In the genomic region with DNA sequence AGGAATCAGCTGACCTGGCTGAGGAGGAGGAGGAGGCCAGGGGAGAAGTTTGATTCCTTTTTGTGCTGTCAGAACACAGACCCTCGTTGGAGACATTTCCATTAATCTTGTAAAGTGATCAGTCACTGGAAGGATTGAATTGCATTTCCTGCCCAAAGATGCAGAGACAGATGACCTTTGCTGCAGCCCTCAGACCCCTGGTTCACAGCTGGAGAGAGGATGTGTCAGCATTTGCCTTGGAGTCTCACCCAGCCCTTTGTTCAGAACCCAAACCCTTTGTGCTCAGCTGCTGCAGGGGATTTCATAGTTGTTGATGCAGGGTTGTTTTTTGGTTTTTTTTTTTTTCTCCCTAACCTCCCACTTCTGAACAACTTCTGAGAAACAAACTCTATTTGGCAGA, we compare ENCODE assay signal across 10 mouse cellular contexts. TPM values are rescaled to one million over a fixed set of nuclear protein-coding genes. Genes with fewer than 3 reads are reported as not detected.
A peak's percentile ranks its signal among the peaks of the same experiment; 100 is the strongest.
DNase-seq lines count a peak whose midpoint lies in the region; ATAC-seq lines count a peak whose summit lies in the region.
"Had no signal": no experiment of that assay in that cellular context is flagged by ENCODE, and none has a peak within 500 bp of the region (broad histone marks: within the 10 kb centered on the region; RNA-seq: fewer than 3 reads in every experiment).

No protein-coding gene starts in this region.

- H3K4me2 ChIP-seq in hindbrain, embryonic 12.5 days (replicated peaks), result no peak overlapping the region
- no peak overlapping the region for H3K4me2 ChIP-seq in hindbrain, embryonic 16.5 days (ENCODE audit: low read length)
- peak overlapping the region; percentile 10; the same call in 1 of the 2 replicates for H3K4me2 ChIP-seq in embryonic facial prominence, embryonic 11.5 days (ENCODE audit: low read depth, low read length)
- H3K4me2 ChIP-seq in stomach, embryonic 16.5 days (ENCODE audit: low read depth, low read length), result no peak overlapping the region
- no peak overlapping the region for H3K4me2 ChIP-seq in forebrain, embryonic 13.5 days
- H3K4me2 ChIP-seq: midbrain, embryonic 12.5 days had no signal

- H3K4me3 ChIP-seq in hindbrain, embryonic 12.5 days, result no peak overlapping the region
- H3K4me3 ChIP-seq in hindbrain, embryonic 16.5 days (ENCODE audit: low read length), result no peak overlapping the region
- H3K4me3 ChIP-seq in embryonic facial prominence, embryonic 11.5 days (ENCODE audit: low read depth, low read length), result no peak overlapping the region
- no peak overlapping the region for H3K4me3 ChIP-seq in stomach, embryonic 16.5 days (replicated peaks; ENCODE audit: low read length)
- no peak overlapping the region for H3K4me3 ChIP-seq in forebrain, embryonic 13.5 days
- H3K4me3 ChIP-seq: midbrain, embryonic 12.5 days had no signal

- no peaks in the 10 kb centered on the region for H3K36me3 ChIP-seq in hindbrain, embryonic 12.5 days
- no peaks in the 10 kb centered on the region for H3K36me3 ChIP-seq in hindbrain, embryonic 16.5 days (ENCODE audit: control insufficient read depth, insufficient read depth, low read length)
- no peaks in the 10 kb centered on the region for H3K36me3 ChIP-seq in embryonic facial prominence, embryonic 11.5 days (replicated peaks; ENCODE audit: control insufficient read depth, insufficient read depth, low read depth, low read length)
- H3K36me3 ChIP-seq in stomach, embryonic 16.5 days (ENCODE audit: control insufficient read depth, insufficient read depth, low read length), result no peaks in the 10 kb centered on the region
- H3K36me3 ChIP-seq in forebrain, embryonic 13.5 days (ENCODE audit: poor library complexity, severe bottlenecking), result peaks cover 11% of the 10 kb centered on the region; the same call in 1 of the 2 replicates
- H3K36me3 ChIP-seq: liver, embryonic 13.5 days; midbrain, embryonic 12.5 days had no signal

- no peaks in the 10 kb centered on the region for H3K9me3 ChIP-seq in hindbrain, embryonic 12.5 days (replicated peaks)
- H3K9me3 ChIP-seq in hindbrain, embryonic 16.5 days (ENCODE audit: control insufficient read depth, low read length), result no peaks in the 10 kb centered on the region
- H3K9me3 ChIP-seq in embryonic facial prominence, embryonic 11.5 days (replicated peaks; ENCODE audit: control insufficient read depth, low read length), result no peaks in the 10 kb centered on the region
- no peaks in the 10 kb centered on the region for H3K9me3 ChIP-seq in stomach, embryonic 16.5 days (replicated peaks; ENCODE audit: control insufficient read depth, low read length)
- H3K9me3 ChIP-seq in forebrain, embryonic 13.5 days (replicated peaks), result no peaks in the 10 kb centered on the region
- H3K9me3 ChIP-seq: liver, embryonic 13.5 days; midbrain, embryonic 12.5 days had no signal

- DNase-seq in thymus, postnatal 14 days, result peak; percentile 32
- no peak for DNase-seq in thymus, postnatal 4 days
- DNase-seq in embryonic facial prominence, embryonic 11.5 days (ENCODE audit: low spot score), result no peak
- no peak for DNase-seq in frontal cortex, adult 2 months (ENCODE audit: extremely low spot score in 1 of 2, low spot score in 1 of 2)

- peaks cover 25% of the 10 kb centered on the region for H3K4me1 ChIP-seq in hindbrain, embryonic 12.5 days
- peaks cover 14% of the 10 kb centered on the region for H3K4me1 ChIP-seq in hindbrain, embryonic 16.5 days (ENCODE audit: control insufficient read depth, insufficient read depth, low read depth, low read length)
- peaks cover 8% of the 10 kb centered on the region; the same call in 1 of the 2 replicates for H3K4me1 ChIP-seq in embryonic facial prominence, embryonic 11.5 days (ENCODE audit: control insufficient read depth, insufficient read depth, low read length)
- peaks cover 12% of the 10 kb centered on the region; the same call in 1 of the 2 replicates for H3K4me1 ChIP-seq in stomach, embryonic 16.5 days (ENCODE audit: control insufficient read depth, insufficient read depth, low read length)
- H3K4me1 ChIP-seq in forebrain, embryonic 13.5 days, result peaks cover 32% of the 10 kb centered on the region

- H3K27ac ChIP-seq in hindbrain, embryonic 12.5 days, result 0 out of 2 replicates have a peak overlapping the region, but pooled peaks have one; percentile 13
- H3K27ac ChIP-seq in hindbrain, embryonic 16.5 days (ENCODE audit: low read depth, low read length), result no peak overlapping the region
- 0 out of 2 replicates have a peak overlapping the region, but pooled peaks have one; percentile 41 for H3K27ac ChIP-seq in embryonic facial prominence, embryonic 11.5 days (replicated peaks; ENCODE audit: low read depth, low read length)
- H3K27ac ChIP-seq in stomach, embryonic 16.5 days (ENCODE audit: low read length), result no peak overlapping the region
- no peak overlapping the region for H3K27ac ChIP-seq in forebrain, embryonic 13.5 days
- H3K27ac ChIP-seq: liver, embryonic 13.5 days; midbrain, embryonic 12.5 days had no signal

- 3% methylated on average over 1 of the region's 1 CpGs for WGBS in hindbrain, embryonic 12.5 days
- WGBS in hindbrain, embryonic 16.5 days, result 5% methylated on average over 1 of the region's 1 CpGs
- WGBS in embryonic facial prominence, embryonic 11.5 days, result 0% methylated on average over 1 of the region's 1 CpGs
- WGBS in stomach, embryonic 16.5 days, result 0% methylated on average over 1 of the region's 1 CpGs
- 4% methylated on average over 1 of the region's 1 CpGs for WGBS in forebrain, embryonic 13.5 days

- H3K27me3 ChIP-seq in hindbrain, embryonic 12.5 days, result no peaks in the 10 kb centered on the region
- no peaks in the 10 kb centered on the region for H3K27me3 ChIP-seq in hindbrain, embryonic 16.5 days (replicated peaks; ENCODE audit: control insufficient read depth, insufficient read depth, low read length)
- H3K27me3 ChIP-seq in embryonic facial prominence, embryonic 11.5 days (ENCODE audit: control insufficient read depth, insufficient read depth, low read length), result no peaks in the 10 kb centered on the region
- H3K27me3 ChIP-seq in stomach, embryonic 16.5 days (ENCODE audit: control insufficient read depth, insufficient read depth, low read length), result no peaks in the 10 kb centered on the region
- H3K27me3 ChIP-seq in forebrain, embryonic 13.5 days, result no peaks in the 10 kb centered on the region
- H3K27me3 ChIP-seq: midbrain, embryonic 12.5 days had no signal

- no peak overlapping the region for H3K9ac ChIP-seq in hindbrain, embryonic 12.5 days
- H3K9ac ChIP-seq in hindbrain, embryonic 16.5 days (ENCODE audit: low read depth, low read length), result no peak overlapping the region
- peak overlapping the region; percentile 37 for H3K9ac ChIP-seq in embryonic facial prominence, embryonic 11.5 days (replicated peaks; ENCODE audit: low read length)
- 0 out of 2 replicates have a peak overlapping the region, but pooled peaks have one; percentile 33 for H3K9ac ChIP-seq in stomach, embryonic 16.5 days (ENCODE audit: low read length)
- no peak overlapping the region for H3K9ac ChIP-seq in forebrain, embryonic 13.5 days
- H3K9ac ChIP-seq: midbrain, embryonic 12.5 days had no signal

- ATAC-seq in hindbrain, embryonic 12.5 days (ENCODE audit: low FRiP score), result no peak
- ATAC-seq in hindbrain, embryonic 16.5 days, result no peak
- no peak for ATAC-seq in embryonic facial prominence, embryonic 11.5 days (replicated peaks; ENCODE audit: insufficient number of reproducible peaks, low FRiP score, low TSS enrichment, low read depth)
- no peak for ATAC-seq in stomach, embryonic 16.5 days (ENCODE audit: insufficient read depth, low FRiP score)
- no peak for ATAC-seq in forebrain, embryonic 13.5 days

RNA-seq across cellular contexts. Expression of a gene that starts 5.3 kb away (rescaled TPM):
- 112 and 115 TPM in 2 replicates for polyA plus RNA-seq in hindbrain, embryonic 12.5 days (2016; fragmentation: Nextera tagmentation; extraction: Ambion mirVana)
- 88.8 and 99.8 TPM in 2 replicates for polyA plus RNA-seq in hindbrain, embryonic 16.5 days (2015; fragmentation: Nextera tagmentation; extraction: Ambion mirVana)
- 54.1 and 59.0 TPM in 2 replicates for polyA plus RNA-seq in embryonic facial prominence, embryonic 11.5 days (2014; fragmentation: Nextera tagmentation; extraction: Ambion mirVana)
- polyA plus RNA-seq in stomach, embryonic 16.5 days (2015; fragmentation: Nextera tagmentation; extraction: Ambion mirVana), result 33.2 and 37.4 TPM in 2 replicates
- 18.7 and 20.9 TPM in 2 replicates for polyA plus RNA-seq in frontal cortex, adult 2 months (2012; rRNA removed)
- polyA plus RNA-seq in forebrain, embryonic 13.5 days (2015; fragmentation: Nextera tagmentation; extraction: Ambion mirVana), result 107 and 108 TPM in 2 replicates

RNA-seq across cellular contexts. Expression of a gene that starts 20.0 kb away (rescaled TPM):
- 13.5 and 13.6 TPM in 2 replicates for polyA plus RNA-seq in hindbrain, embryonic 12.5 days (2016; fragmentation: Nextera tagmentation; extraction: Ambion mirVana)
- polyA plus RNA-seq in hindbrain, embryonic 16.5 days (2015; fragmentation: Nextera tagmentation; extraction: Ambion mirVana), result 14.2 TPM in 2 replicates
- polyA plus RNA-seq in embryonic facial prominence, embryonic 11.5 days (2014; fragmentation: Nextera tagmentation; extraction: Ambion mirVana), result 9.1 and 9.6 TPM in 2 replicates
- 16.6 and 18.3 TPM in 2 replicates for polyA plus RNA-seq in stomach, embryonic 16.5 days (2015; fragmentation: Nextera tagmentation; extraction: Ambion mirVana)
- polyA plus RNA-seq in frontal cortex, adult 2 months (2012; rRNA removed), result 17.6 and 20.6 TPM in 2 replicates
- 10.6 and 10.8 TPM in 2 replicates for polyA plus RNA-seq in forebrain, embryonic 13.5 days (2015; fragmentation: Nextera tagmentation; extraction: Ambion mirVana)

RNA-seq across cellular contexts. Expression of a gene that starts 51.9 kb away (rescaled TPM):
- 0.35 and 0.73 TPM in 2 replicates for polyA plus RNA-seq in hindbrain, embryonic 12.5 days (2016; fragmentation: Nextera tagmentation; extraction: Ambion mirVana)
- polyA plus RNA-seq in hindbrain, embryonic 16.5 days (2015; fragmentation: Nextera tagmentation; extraction: Ambion mirVana), result 0.47 and 0.81 TPM in 2 replicates
- polyA plus RNA-seq in embryonic facial prominence, embryonic 11.5 days (2014; fragmentation: Nextera tagmentation; extraction: Ambion mirVana), result 0.91 TPM in 1 of 2 replicates, not detected in the other
- polyA plus RNA-seq in stomach, embryonic 16.5 days (2015; fragmentation: Nextera tagmentation; extraction: Ambion mirVana), result 1.0 TPM in 1 of 2 replicates, not detected in the other
- 0.13 TPM in 1 of 2 replicates, not detected in the other for polyA plus RNA-seq in frontal cortex, adult 2 months (2012; rRNA removed)
- polyA plus RNA-seq in forebrain, embryonic 13.5 days (2015; fragmentation: Nextera tagmentation; extraction: Ambion mirVana), result 0.79 and 1.1 TPM in 2 replicates
- polyA plus RNA-seq: liver, embryonic 13.5 days; midbrain, embryonic 12.5 days had no signal

Comparison
In these comparisons a context has a peak if more than half of its experiments do, and no peak if none do; other contexts are left out.
1. H3K27ac ChIP-seq: peak in hindbrain, embryonic 12.5 days (single experiment) and embryonic facial prominence, embryonic 11.5 days (single experiment); none in hindbrain, embryonic 16.5 days (single experiment), stomach, embryonic 16.5 days (single experiment) and forebrain, embryonic 13.5 days (single experiment).
2. H3K9ac ChIP-seq: peak in embryonic facial prominence, embryonic 11.5 days (single experiment) and stomach, embryonic 16.5 days (single experiment); none in hindbrain, embryonic 12.5 days (single experiment), hindbrain, embryonic 16.5 days (single experiment) and forebrain, embryonic 13.5 days (single experiment).